Mouse (Mus musculus) stomach, embryonic 15.5 days (tissue): ENCODE measurements at regions not wholly inside any gene's neighbourhood (a gene's known extent, or its start where the extent isn't known, plus 50 kb on each side); places are given as distances from the start of the nearest gene placed in this dataset.
"Not testable (repeated sequence)": the region's sequence is repeated elsewhere in the genome, so short reads cannot be mapped to it uniquely, and the experiment has no call there.

Experiments used
- ATAC-seq: fragments of 200-750 bp; cut with Nextera tagmentation; 2 replicates; pipeline ENCODE4 v1.8.0; 2017; ENCODE audit warnings: low read depth, moderate number of reproducible peaks, moderate TSS enrichment; ENCODE audit not compliant: insufficient read depth, low FRiP score
- H3K27ac ChIP-seq: fragments of 300-500 bp; sonication (generic); 2 replicates; pipeline ENCODE4 v1.5.1; 2015; ENCODE audit warnings: mild to moderate bottlenecking, inconsistent platforms
- H3K27me3 ChIP-seq: fragments of 300-500 bp; sonication (generic); replicated peaks from 2 replicates; pipeline ENCODE4 v1.6.1; 2015; ENCODE audit warnings: inconsistent platforms
- H3K36me3 ChIP-seq: fragments of 300-500 bp; sonication (generic); 2 replicates; pipeline ENCODE4 v1.6.1; 2015; ENCODE audit warnings: inconsistent platforms
- H3K4me1 ChIP-seq: fragments of 300-500 bp; sonication (generic); 2 replicates; pipeline ENCODE4 v1.6.1; 2015; ENCODE audit warnings: inconsistent platforms
- H3K4me2 ChIP-seq: fragments of 300-500 bp; sonication (generic); 2 replicates; pipeline ENCODE4 v1.6.1; 2015; ENCODE audit warnings: mild to moderate bottlenecking, inconsistent platforms
- H3K4me3 ChIP-seq: fragments of 300-500 bp; sonication (generic); replicated peaks from 2 replicates; pipeline ENCODE4 v1.5.1; 2015; ENCODE audit warnings: inconsistent platforms
- H3K9ac ChIP-seq: fragments of 300-500 bp; sonication (generic); 2 replicates; pipeline ENCODE4 v1.6.1; 2015; ENCODE audit warnings: inconsistent platforms
- H3K9me3 ChIP-seq: fragments of 300-500 bp; sonication (generic); 2 replicates; pipeline ENCODE4 v1.6.1; 2016; ENCODE audit warnings: inconsistent platforms
- WGBS: fragments of 180-500 bp; shearing (Covaris S2); methylation state at CpG from one replicate; pipeline ENCODE4 v1.1.7; 2015; 5-methylcytosine and 5-hydroxymethylcytosine counted together

- H3K4me3 ChIP-seq = no peak overlapping the region
- 61% methylated on average over 2 of the region's 2 CpGs for WGBS
- no peaks in the 10 kb centered on the region for H3K4me1 ChIP-seq
- H3K9ac ChIP-seq = no peak overlapping the region
- no peaks in the 10 kb centered on the region for H3K9me3 ChIP-seq
- H3K4me2 ChIP-seq = no peak overlapping the region
- H3K36me3 ChIP-seq = no peaks in the 10 kb centered on the region
- H3K27ac ChIP-seq = no peak overlapping the region
- no peaks in the 10 kb centered on the region for H3K27me3 ChIP-seq
- no peak for ATAC-seq
Measured at GRCm38 (mm10) chr9:116464626-116465025, 289.5 kb upstream of the Tgfbr2 start.

- no peak overlapping the region for H3K9ac ChIP-seq
- no peaks in the 10 kb centered on the region for H3K27me3 ChIP-seq
- WGBS = 74% methylated on average over 2 of the region's 2 CpGs
- no peak overlapping the region for H3K27ac ChIP-seq
- ATAC-seq = no peak
- H3K4me3 ChIP-seq = no peak overlapping the region
- no peaks in the 10 kb centered on the region for H3K4me1 ChIP-seq
- H3K9me3 ChIP-seq = no peaks in the 10 kb centered on the region
- no peak overlapping the region for H3K4me2 ChIP-seq
- no peaks in the 10 kb centered on the region for H3K36me3 ChIP-seq
Measured at GRCm38 (mm10) chr9:116462232-116462631, 287.1 kb upstream of the Tgfbr2 start.

- H3K4me1 ChIP-seq = no peaks in the 10 kb centered on the region; the same call in 1 of the 2 replicates
- no peak overlapping the region for H3K4me3 ChIP-seq
- no peak overlapping the region for H3K9ac ChIP-seq
- ATAC-seq = no peak
- H3K27ac ChIP-seq = no peak overlapping the region
- H3K36me3 ChIP-seq = no peaks in the 10 kb centered on the region
- no peak overlapping the region for H3K4me2 ChIP-seq
- no peaks in the 10 kb centered on the region for H3K9me3 ChIP-seq
- H3K27me3 ChIP-seq = no peaks in the 10 kb centered on the region
- 78% methylated on average over 2 of the region's 2 CpGs for WGBS
Measured at GRCm38 (mm10) chr9:116460022-116460421, 284.9 kb upstream of the Tgfbr2 start.

- WGBS = 86% methylated on average over 4 of the region's 4 CpGs
- Histone ChIP-seq H3K9ac (no peak overlapping the region), H3K4me3 (no peak overlapping the region), H3K9me3 (no peaks in the 10 kb centered on the region), H3K27me3 (no peaks in the 10 kb centered on the region), H3K27ac (no peak overlapping the region), H3K4me2 (no peak overlapping the region), H3K4me1 (no peaks in the 10 kb centered on the region; the same call in 1 of the 2 replicates), H3K36me3 (no peaks in the 10 kb centered on the region)
- no peak for ATAC-seq
Measured at GRCm38 (mm10) chr9:116452050-116452449, 276.9 kb upstream of the Tgfbr2 start.

GRCm38 (mm10) chr9:116450829-116451228 lies 275.7 kb upstream of the Tgfbr2 start:
- no peaks in the 10 kb centered on the region for H3K36me3 ChIP-seq
- no peak for ATAC-seq
- no peaks in the 10 kb centered on the region for H3K9me3 ChIP-seq
- no peak overlapping the region for H3K4me3 ChIP-seq
- WGBS = 78% methylated on average over 4 of the region's 4 CpGs
- H3K4me1 ChIP-seq = no peaks in the 10 kb centered on the region
- H3K27ac ChIP-seq = no peak overlapping the region
- no peak overlapping the region for H3K9ac ChIP-seq
- H3K4me2 ChIP-seq = no peak overlapping the region
- no peaks in the 10 kb centered on the region for H3K27me3 ChIP-seq

GRCm38 (mm10) chr9:116447734-116448133 lies 272.6 kb upstream of the Tgfbr2 start:
- H3K9ac ChIP-seq = no peak overlapping the region
- no peak overlapping the region for H3K4me3 ChIP-seq
- no peaks in the 10 kb centered on the region for H3K9me3 ChIP-seq
- H3K27me3 ChIP-seq = no peaks in the 10 kb centered on the region
- no peaks in the 10 kb centered on the region for H3K4me1 ChIP-seq
- no peak for ATAC-seq
- H3K4me2 ChIP-seq = no peak overlapping the region
- 86% methylated on average over 6 of the region's 6 CpGs for WGBS
- H3K36me3 ChIP-seq = no peaks in the 10 kb centered on the region
- H3K27ac ChIP-seq = no peak overlapping the region

- Histone ChIP-seq H3K9me3 (no peaks in the 10 kb centered on the region), H3K4me2 (no peak overlapping the region), H3K36me3 (no peaks in the 10 kb centered on the region), H3K27me3 (no peaks in the 10 kb centered on the region), H3K4me3 (no peak overlapping the region), H3K9ac (no peak overlapping the region), H3K4me1 (no peaks in the 10 kb centered on the region), H3K27ac (no peak overlapping the region)
- ATAC-seq = no peak
- 91% methylated on average over 1 of the region's 1 CpGs for WGBS
Measured at GRCm38 (mm10) chr9:116438580-116438979, 263.4 kb upstream of the Tgfbr2 start.

- ATAC-seq = no peak
- WGBS = 60% methylated on average over 1 of the region's 1 CpGs
Measured at GRCm38 (mm10) chr9:116434414-116434813, 259.3 kb upstream of the Tgfbr2 start.

GRCm38 (mm10) chr9:116429061-116429460 lies 253.9 kb upstream of the Tgfbr2 start:
- no peak for ATAC-seq
- 82% methylated on average over 4 of the region's 4 CpGs for WGBS
- H3K4me2 ChIP-seq = no peak overlapping the region

More at GRCm38 (mm10) chr9:116434414-116434813, 259.3 kb upstream of the Tgfbr2 start:
- Histone ChIP-seq H3K36me3 (no peaks in the 10 kb centered on the region), H3K4me3 (no peak overlapping the region), H3K9ac (no peak overlapping the region), H3K9me3 (no peaks in the 10 kb centered on the region), H3K4me1 (no peaks in the 10 kb centered on the region), H3K27ac (no peak overlapping the region), H3K4me2 (no peak overlapping the region), H3K27me3 (no peaks in the 10 kb centered on the region)

GRCm38 (mm10) chr9:116428475-116428874 lies 253.3 kb upstream of the Tgfbr2 start:
- ATAC-seq = no peak
- Histone ChIP-seq H3K9me3 (no peaks in the 10 kb centered on the region), H3K27ac (no peak overlapping the region)

More at GRCm38 (mm10) chr9:116429061-116429460, 253.9 kb upstream of the Tgfbr2 start:
- Histone ChIP-seq H3K4me1 (no peaks in the 10 kb centered on the region), H3K36me3 (no peaks in the 10 kb centered on the region), H3K9ac (no peak overlapping the region), H3K9me3 (no peaks in the 10 kb centered on the region), H3K27ac (no peak overlapping the region), H3K4me3 (no peak overlapping the region), H3K27me3 (no peaks in the 10 kb centered on the region)

GRCm38 (mm10) chr9:116427278-116427677 lies 252.1 kb upstream of the Tgfbr2 start:
- 56% methylated on average over 6 of the region's 6 CpGs for WGBS
- H3K4me3 ChIP-seq = no peak overlapping the region
- H3K9ac ChIP-seq = no peak overlapping the region
- no peaks in the 10 kb centered on the region for H3K27me3 ChIP-seq
- H3K4me2 ChIP-seq = no peak overlapping the region
- no peaks in the 10 kb centered on the region for H3K9me3 ChIP-seq
- H3K4me1 ChIP-seq = no peaks in the 10 kb centered on the region
- ATAC-seq = no peak
- no peaks in the 10 kb centered on the region for H3K36me3 ChIP-seq
- H3K27ac ChIP-seq = no peak overlapping the region

More at GRCm38 (mm10) chr9:116428475-116428874, 253.3 kb upstream of the Tgfbr2 start:
- H3K27me3 ChIP-seq = no peaks in the 10 kb centered on the region
- H3K4me3 ChIP-seq = no peak overlapping the region
- H3K9ac ChIP-seq = no peak overlapping the region
- no peaks in the 10 kb centered on the region for H3K4me1 ChIP-seq
- 23% methylated on average over 6 of the region's 6 CpGs for WGBS
- no peaks in the 10 kb centered on the region for H3K36me3 ChIP-seq
- H3K4me2 ChIP-seq = no peak overlapping the region

- Histone ChIP-seq H3K9ac (no peak overlapping the region), H3K4me1 (no peaks in the 10 kb centered on the region), H3K4me3 (no peak overlapping the region), H3K4me2 (no peak overlapping the region), H3K27me3 (no peaks in the 10 kb centered on the region), H3K27ac (no peak overlapping the region), H3K9me3 (no peaks in the 10 kb centered on the region), H3K36me3 (no peaks in the 10 kb centered on the region)
- WGBS = 37% methylated on average over 19 of the region's 19 CpGs
- ATAC-seq = no peak
Measured at GRCm38 (mm10) chr9:116426269-116426999, 251.3 kb upstream of the Tgfbr2 start.

- not testable (repeated sequence) for H3K4me1 ChIP-seq, ATAC-seq, H3K27ac ChIP-seq, H3K36me3 ChIP-seq, H3K27me3 ChIP-seq, H3K9ac ChIP-seq, H3K9me3 ChIP-seq, H3K4me3 ChIP-seq, H3K4me2 ChIP-seq
- 86% methylated on average over 9 of the region's 9 CpGs for WGBS
Measured at GRCm38 (mm10) chr9:116425400-116425799, 250.2 kb upstream of the Tgfbr2 start.
